Mouse (Mus musculus) liver, embryonic 14.5 days (tissue): ENCODE measurements around the gene Clpp. TPM values are rescaled to one million over a fixed set of nuclear protein-coding genes. Genes with fewer than 3 reads are reported as not detected.

Experiments used
- ATAC-seq: fragments of 200-750 bp; cut with Nextera tagmentation; 2 replicates; pipeline ENCODE4 v1.8.0; 2017; ENCODE audit warnings: moderate number of reproducible peaks, mild to moderate bottlenecking, moderate library complexity; ENCODE audit not compliant: insufficient read depth
- DNase-seq, 3 experiments: peaks; one replicate each; pipeline ENCODE4 v3.0.0-alpha.2; 2012 to 2013; ENCODE audit warnings: low read depth in 3 of 3, low spot score in 3 of 3
- H3K27ac ChIP-seq: fragments of 300-500 bp; sonication (generic); 2 replicates; pipeline ENCODE4 v1.5.1; 2014; ENCODE audit warnings: moderate library complexity, mild to moderate bottlenecking, control low read depth, inconsistent platforms
- H3K27me3 ChIP-seq: fragments of 300-500 bp; sonication (generic); 2 replicates; pipeline ENCODE4 v1.6.1; 2014; ENCODE audit warnings: mild to moderate bottlenecking, low read length, moderate library complexity; ENCODE audit not compliant: control insufficient read depth, insufficient read depth
- H3K36me3 ChIP-seq: fragments of 300-500 bp; sonication (generic); replicated peaks from 2 replicates; pipeline ENCODE4 v1.6.1; 2014; ENCODE audit warnings: low read depth; ENCODE audit not compliant: control insufficient read depth, insufficient read depth
- H3K4me1 ChIP-seq, 2 experiments: fragments of 200-500 bp in 1 of 2; fragments of 300-500 bp in 1 of 2; sonication (generic) in 1 of 2; replicated peaks; 2 replicates each; pipeline ENCODE4 v1.6.1; 2012 to 2014; ENCODE audit warnings: antibody characterized with exemption in 1 of 2, inconsistent platforms in 1 of 2, low read length in 1 of 2; ENCODE audit not compliant: control insufficient read depth in 2 of 2, insufficient read depth in 2 of 2
- H3K4me2 ChIP-seq: fragments of 300-500 bp; sonication (generic); 2 replicates; pipeline ENCODE4 v1.6.1; 2014; ENCODE audit warnings: low read depth, mild to moderate bottlenecking, control low read depth, moderate library complexity
- H3K4me3 ChIP-seq, 2 experiments: fragments of 200-500 bp in 1 of 2; fragments of 300-500 bp in 1 of 2; sonication (generic) in 1 of 2; 2 replicates each; pipeline ENCODE4 v1.5.1; 2012 to 2014; ENCODE audit warnings: low read depth in 2 of 2, low read length in 2 of 2, mild to moderate bottlenecking in 2 of 2, control low read depth in 1 of 2, inconsistent platforms in 1 of 2, moderate library complexity in 1 of 2; ENCODE audit not compliant: insufficient read depth in 1 of 2
- H3K9ac ChIP-seq: fragments of 300-500 bp; sonication (generic); replicated peaks from 2 replicates; pipeline ENCODE4 v1.6.1; 2014; ENCODE audit warnings: mild to moderate bottlenecking, control low read depth, moderate library complexity
- H3K9me3 ChIP-seq: fragments of 300-500 bp; sonication (generic); 2 replicates; pipeline ENCODE4 v1.6.1; 2016; ENCODE audit warnings: low read length, mixed read lengths; ENCODE audit not compliant: control insufficient read depth
- CTCF ChIP-seq: IDR thresholded peaks from 2 replicates; pipeline ENCODE4 v1.5.1; 2016; ENCODE audit warnings: antibody characterized with exemption, low read depth, control low read depth
- EP300 ChIP-seq: IDR thresholded peaks from 2 replicates; pipeline ENCODE4 v1.6.1; 2016; ENCODE audit warnings: antibody characterized with exemption, low read depth
- WGBS: fragments of 180-500 bp; shearing (Covaris S2); extraction: QIAGEN DNeasy Blood & Tissue Kit; methylation state at CpG from one replicate; pipeline ENCODE4 v1.1.7; 2014; ENCODE audit not compliant: insufficient replicate concordance; 5-methylcytosine and 5-hydroxymethylcytosine counted together
- polyA plus RNA-seq, 2 experiments: library from polyadenylated mRNA; depleted of rRNA in 1 of 2; stranded (reverse) in 1 of 2; unstranded in 1 of 2; fragments of >200 nt; fragmentation: Nextera tagmentation in 1 of 2; extraction: Ambion mirVana in 1 of 2; gene quantifications; 2 replicates each; pipeline versions ENCODE4 v1.2.1 to v1.2.3; 2012 to 2014

Gene Clpp
- polyA plus RNA-seq, 2 experiments = 63.9 to 79.3 TPM

DNA sequence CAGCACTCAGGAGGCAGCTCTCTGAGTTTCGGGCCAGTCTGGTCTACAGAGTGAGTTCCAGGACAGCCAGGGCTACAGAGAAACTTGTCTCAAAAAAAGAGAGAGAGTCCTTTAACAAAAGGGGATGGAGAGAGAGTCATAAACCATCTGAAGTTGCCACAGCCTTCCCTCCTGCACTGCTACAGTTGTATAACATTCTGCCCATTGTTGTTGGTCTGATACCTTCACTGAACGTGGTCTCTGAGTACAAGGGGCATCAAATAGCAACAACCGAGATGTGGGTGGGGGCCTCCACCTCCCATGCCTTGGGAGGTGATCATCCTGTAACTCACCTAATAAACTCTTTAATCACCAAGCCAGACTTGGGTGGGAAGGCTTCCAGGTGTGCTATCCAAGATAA, 4.4 kb upstream of the Clpp start:
- no peak for DNase-seq
- no peak overlapping the region for H3K4me2 ChIP-seq
- ATAC-seq = no peak

DNA sequence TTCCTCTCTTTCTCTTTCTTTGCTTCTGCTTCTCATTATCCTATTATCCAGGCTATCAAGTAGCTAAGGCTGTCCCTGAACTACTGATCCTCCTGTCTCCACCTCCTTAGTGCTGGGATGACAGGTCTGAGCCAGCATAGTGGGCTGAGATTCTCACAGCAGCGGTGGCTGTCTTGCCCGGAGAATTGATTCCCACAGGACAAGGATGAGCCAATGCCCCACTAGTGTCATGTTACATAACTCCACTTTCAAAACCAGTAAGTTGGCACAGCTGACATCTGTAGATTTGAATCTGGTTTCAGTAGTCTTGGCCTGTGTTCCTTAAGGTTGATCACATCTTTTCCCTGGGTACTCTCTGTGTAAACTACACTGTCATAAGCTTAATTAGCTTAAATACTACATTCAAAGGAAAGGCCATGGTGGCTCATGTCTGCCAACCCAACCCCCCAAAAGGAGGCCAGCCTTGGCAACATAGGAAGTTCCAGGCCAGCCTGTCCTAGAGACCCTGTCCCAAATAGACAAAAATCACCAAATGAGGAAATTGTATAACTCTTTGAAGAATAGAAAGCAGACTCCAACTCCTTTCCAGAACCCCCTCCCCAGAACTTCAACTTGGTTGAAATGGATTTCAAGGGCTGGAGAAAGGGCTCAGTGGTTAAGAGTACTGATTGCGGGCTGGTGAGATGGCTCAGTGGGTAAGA, 3.9 kb upstream of the Clpp start:
- Histone ChIP-seq H3K9ac (no peak overlapping the region), H3K4me2 (no peak overlapping the region), H3K27me3 (no peaks in the 10 kb centered on the region), H3K9me3 (no peaks in the 10 kb centered on the region), H3K27ac (no peak overlapping the region), H3K4me1 (peaks cover 5 to 6% of the 10 kb centered on the region in 2 experiments; a peak in 3 of 4 replicates), H3K36me3 (no peaks in the 10 kb centered on the region), H3K4me3 (no peak overlapping the region)
- no peak for TF ChIP-seq EP300
- no peak for TF ChIP-seq CTCF
- WGBS = 81% methylated on average over 3 of the region's 3 CpGs
- DNase-seq = no peak
- ATAC-seq = no peak

More for the DNA sequence above, 4.4 kb upstream of the Clpp start:
- no peak overlapping the region for H3K27ac ChIP-seq
- WGBS = 46% methylated on average over 3 of the region's 3 CpGs
- H3K4me1 ChIP-seq = 0 out of 4 replicates have a peak, but pooled peaks cover 0 to 2% of the 10 kb centered on the region in 2 experiments
- no peak overlapping the region for H3K4me3 ChIP-seq
- H3K9ac ChIP-seq = no peak overlapping the region
- no peaks in the 10 kb centered on the region for H3K9me3 ChIP-seq
- TF ChIP-seq CTCF (no peak), EP300 (no peak)
- no peaks in the 10 kb centered on the region for H3K27me3 ChIP-seq
- H3K36me3 ChIP-seq = no peaks in the 10 kb centered on the region

- Histone ChIP-seq H3K27ac (no peak overlapping the region), H3K9ac (no peak overlapping the region), H3K4me3 (no peak overlapping the region), H3K9me3 (no peaks in the 10 kb centered on the region), H3K36me3 (no peaks in the 10 kb centered on the region; the same call in none of the 2 replicates), H3K4me1 (peaks cover 5 to 6% of the 10 kb centered on the region in 2 experiments; a peak in 3 of 4 replicates), H3K27me3 (no peaks in the 10 kb centered on the region), H3K4me2 (no peak overlapping the region)
- no peak for TF ChIP-seq EP300
- peak; percentile 39 for TF ChIP-seq CTCF
- 74% methylated on average over 7 of the region's 7 CpGs for WGBS
- ATAC-seq (no peak), DNase-seq (no peak)
Measured at GRCm38 (mm10) chr17:56988441-56988840, 1.7 kb upstream of the Clpp start.

GRCm38 (mm10) chr17:56988921-56989430, 1.1 kb upstream of the Clpp start:
- Histone ChIP-seq H3K9ac (peak overlapping the region; percentile 68), H3K4me3 (peak overlapping the region in 1 of 2 experiments; percentile 74; a peak in 2 of 4 replicates), H3K4me2 (peak overlapping the region; percentile 94), H3K9me3 (no peaks in the 10 kb centered on the region), H3K27ac (no peak overlapping the region), H3K36me3 (peaks cover 5% of the 10 kb centered on the region), H3K4me1 (peaks cover 5 to 6% of the 10 kb centered on the region in 2 experiments; a peak in 3 of 4 replicates), H3K27me3 (no peaks in the 10 kb centered on the region)
- no peak for ATAC-seq
- no peak for DNase-seq
- 67% methylated on average over 7 of the region's 7 CpGs for WGBS
- TF ChIP-seq CTCF (peak; percentile 23; the same call in 1 of the 2 replicates), EP300 (no peak)

- H3K36me3 ChIP-seq = peaks cover 5% of the 10 kb centered on the region
- no peak for TF ChIP-seq CTCF
- TF ChIP-seq EP300 = no peak
- peak; percentile 59 to 74 (median 61) for DNase-seq
- no peaks in the 10 kb centered on the region for H3K9me3 ChIP-seq
- H3K4me2 ChIP-seq = peak overlapping the region; percentile 94
- peaks cover 5 to 6% of the 10 kb centered on the region in 2 experiments; a peak in 3 of 4 replicates for H3K4me1 ChIP-seq
- ATAC-seq = peak; percentile 84
- H3K27ac ChIP-seq = peak overlapping the region; percentile 57
- H3K9ac ChIP-seq = peak overlapping the region; percentile 68
- peak overlapping the region; percentile 73 to 74 for H3K4me3 ChIP-seq
- no peaks in the 10 kb centered on the region for H3K27me3 ChIP-seq
- 3% methylated on average over 25 of the region's 25 CpGs for WGBS
Measured at GRCm38 (mm10) chr17:56989467-56990114, 514 bp upstream of the Clpp start.
